Mouse (Mus musculus) midbrain, embryonic 15.5 days (tissue): ENCODE measurements around the gene Cisd3. TPM values are rescaled to one million over a fixed set of nuclear protein-coding genes. Genes with fewer than 3 reads are reported as not detected.
"Not testable (repeated sequence)": the region's sequence is repeated elsewhere in the genome, so short reads cannot be mapped to it uniquely, and the experiment has no call there.

Experiments used
- ATAC-seq: fragments of 200-750 bp; cut with Nextera tagmentation; replicated peaks from 2 replicates; pipeline ENCODE4 v1.8.0; 2017; ENCODE audit warnings: moderate TSS enrichment
- H3K27ac ChIP-seq: fragments of 300-500 bp; sonication (generic); 2 replicates; pipeline ENCODE4 v1.5.1; 2015; ENCODE audit warnings: mild to moderate bottlenecking, inconsistent platforms
- H3K27me3 ChIP-seq: fragments of 300-500 bp; sonication (generic); replicated peaks from 2 replicates; pipeline ENCODE4 v1.6.1; 2015; ENCODE audit warnings: inconsistent platforms
- H3K36me3 ChIP-seq: fragments of 300-500 bp; sonication (generic); replicated peaks from 2 replicates; pipeline ENCODE4 v1.6.1; 2015; ENCODE audit warnings: inconsistent platforms
- H3K4me1 ChIP-seq: fragments of 300-500 bp; sonication (generic); 2 replicates; pipeline ENCODE4 v1.6.1; 2015; ENCODE audit warnings: inconsistent platforms
- H3K4me2 ChIP-seq: fragments of 300-500 bp; sonication (generic); 2 replicates; pipeline ENCODE4 v1.6.1; 2015; ENCODE audit warnings: inconsistent platforms, mild to moderate bottlenecking, moderate library complexity
- H3K4me3 ChIP-seq: fragments of 300-500 bp; sonication (generic); 2 replicates; pipeline ENCODE4 v1.5.1; 2015; ENCODE audit warnings: mild to moderate bottlenecking, inconsistent platforms
- H3K9ac ChIP-seq: fragments of 300-500 bp; sonication (generic); 2 replicates; pipeline ENCODE4 v1.6.1; 2015; ENCODE audit warnings: mild to moderate bottlenecking, inconsistent platforms
- H3K9me3 ChIP-seq: fragments of 300-500 bp; sonication (generic); 2 replicates; pipeline ENCODE4 v1.6.1; 2016; ENCODE audit warnings: inconsistent platforms
- WGBS: fragments of 180-500 bp; shearing (Covaris S2); methylation state at CpG from one replicate; pipeline ENCODE4 v1.1.7; 2015; ENCODE audit warnings: mixed read lengths; 5-methylcytosine and 5-hydroxymethylcytosine counted together
- polyA plus RNA-seq: library from polyadenylated mRNA; unstranded; fragments of >200 nt; fragmentation: Nextera tagmentation; extraction: Ambion mirVana; gene quantifications from 2 replicates; pipeline ENCODE4 v1.2.1, GENCODE M21; 2015

The Cisd3 gene
- polyA plus RNA-seq, 1 experiment from 2014 or later: 21.6 TPM

- H3K4me1 ChIP-seq, ATAC-seq, H3K4me3 ChIP-seq, H3K27me3 ChIP-seq, H3K9me3 ChIP-seq, H3K27ac ChIP-seq, H3K9ac ChIP-seq, H3K4me2 ChIP-seq: not testable (repeated sequence)
- H3K36me3 ChIP-seq: peaks cover 38% of the 10 kb centered on the region
- WGBS: 83% methylated on average over 2 of the region's 2 CpGs
Measured at GRCm38 (mm10) chr11:97710067-97710466, 24.4 kb downstream of the Cisd3 start.

DNA sequence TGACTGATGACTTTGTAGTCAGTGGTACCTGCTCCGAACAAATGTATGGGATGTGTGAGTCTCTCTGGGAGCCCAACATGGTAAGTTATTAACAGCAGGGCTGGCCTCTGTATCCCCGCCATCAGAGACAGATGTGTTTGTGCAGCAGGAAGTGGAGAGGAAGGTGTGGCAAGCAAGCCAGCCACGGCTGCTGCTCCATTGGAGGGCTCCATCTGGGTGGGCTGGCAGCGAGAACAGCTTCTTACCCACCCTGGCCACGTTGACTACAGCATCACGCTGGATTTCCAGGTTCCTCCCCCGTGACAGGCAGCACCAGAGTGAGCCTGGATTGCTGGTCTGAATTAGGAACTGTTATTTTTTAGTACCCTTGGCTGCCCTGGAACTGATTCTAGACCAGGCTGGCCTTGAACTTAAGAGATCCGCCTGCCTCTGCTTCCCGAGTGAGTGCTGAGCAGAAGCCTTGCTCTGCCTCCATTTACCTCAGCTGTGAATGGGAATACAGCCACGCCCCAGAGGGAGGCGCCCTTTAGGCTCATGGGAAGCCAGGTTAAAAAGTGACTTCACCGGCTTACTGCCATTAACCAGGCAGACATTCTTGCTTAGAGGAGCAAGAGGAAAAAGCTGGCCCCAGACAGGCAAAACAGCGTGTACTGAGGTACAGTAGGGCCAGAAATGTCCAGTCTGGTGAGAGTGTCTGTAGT lies 25.7 kb downstream of the Cisd3 start:
- H3K36me3 ChIP-seq: peaks cover 32% of the 10 kb centered on the region
- no peaks in the 10 kb centered on the region for H3K9me3 ChIP-seq
- H3K27me3 ChIP-seq: no peaks in the 10 kb centered on the region
- H3K27ac ChIP-seq: no peak overlapping the region
- H3K4me2 ChIP-seq: no peak overlapping the region
- 87% methylated on average over 13 of the region's 13 CpGs for WGBS
- no peaks in the 10 kb centered on the region for H3K4me1 ChIP-seq
- no peak overlapping the region for H3K4me3 ChIP-seq
- H3K9ac ChIP-seq: no peak overlapping the region
- ATAC-seq: no peak

DNA sequence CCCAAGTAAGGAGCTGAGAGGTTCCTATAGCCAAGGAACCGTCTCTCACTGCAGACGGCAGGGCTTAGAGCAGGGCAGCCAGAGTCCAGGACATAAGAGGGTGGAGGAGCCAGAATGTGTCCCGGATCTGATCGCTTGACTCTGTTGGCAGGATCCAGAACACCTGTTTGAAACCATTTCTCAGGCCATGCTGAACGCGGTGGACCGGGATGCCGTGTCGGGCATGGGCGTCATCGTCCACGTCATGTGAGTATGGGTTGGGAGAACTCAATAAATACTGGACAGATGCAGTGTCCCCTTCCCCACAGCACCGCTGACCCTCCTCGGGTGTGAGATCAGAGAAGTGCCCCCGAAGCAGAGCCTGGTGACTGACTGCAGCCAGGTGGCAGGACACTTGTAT lies 26.7 kb downstream of the Cisd3 start:
- peaks cover 29% of the 10 kb centered on the region for H3K36me3 ChIP-seq
- H3K27ac ChIP-seq: no peak overlapping the region
- no peak for ATAC-seq
- no peak overlapping the region for H3K9ac ChIP-seq
- 94% methylated on average over 15 of the region's 15 CpGs for WGBS
- no peaks in the 10 kb centered on the region for H3K27me3 ChIP-seq
- H3K4me3 ChIP-seq: no peak overlapping the region
- H3K4me1 ChIP-seq: no peaks in the 10 kb centered on the region
- H3K9me3 ChIP-seq: no peaks in the 10 kb centered on the region
- H3K4me2 ChIP-seq: no peak overlapping the region

- no peak overlapping the region for H3K4me3 ChIP-seq
- ATAC-seq: no peak
- H3K4me1 ChIP-seq: no peaks in the 10 kb centered on the region
- no peaks in the 10 kb centered on the region for H3K9me3 ChIP-seq
- no peak overlapping the region for H3K4me2 ChIP-seq
- H3K27me3 ChIP-seq: no peaks in the 10 kb centered on the region
- 90% methylated on average over 8 of the region's 8 CpGs for WGBS
- H3K36me3 ChIP-seq: peaks cover 26% of the 10 kb centered on the region
- H3K27ac ChIP-seq: no peak overlapping the region
- H3K9ac ChIP-seq: no peak overlapping the region
Measured at GRCm38 (mm10) chr11:97713896-97714295, 28.3 kb downstream of the Cisd3 start.

DNA sequence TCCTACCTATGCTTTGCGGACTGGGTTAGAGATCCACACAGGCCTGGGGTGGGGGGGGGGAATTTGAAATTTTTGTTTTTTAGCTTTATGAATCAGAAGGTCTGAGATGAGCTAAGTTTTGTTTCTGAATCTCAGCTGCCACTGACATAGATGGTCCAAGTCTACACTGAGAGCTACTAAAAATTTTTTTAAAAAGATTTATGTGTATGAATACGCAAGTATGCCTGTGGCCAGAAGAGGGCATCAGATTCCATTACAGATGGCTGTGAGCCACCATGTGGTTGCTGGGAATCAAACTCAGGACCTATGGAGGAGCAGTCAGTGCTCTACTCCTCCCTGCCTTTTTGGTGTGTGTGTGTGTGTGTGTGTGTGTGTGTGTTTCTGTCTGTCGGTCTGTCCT lies 28.7 kb downstream of the Cisd3 start:
- peaks cover 28% of the 10 kb centered on the region for H3K36me3 ChIP-seq
- WGBS: over 99% methylated on average over 3 of the region's 3 CpGs
- H3K9me3 ChIP-seq: no peaks in the 10 kb centered on the region
- no peaks in the 10 kb centered on the region for H3K27me3 ChIP-seq
- ATAC-seq: no peak
- H3K4me2 ChIP-seq: no peak overlapping the region
- no peak overlapping the region for H3K27ac ChIP-seq
- no peak overlapping the region for H3K9ac ChIP-seq
- no peaks in the 10 kb centered on the region for H3K4me1 ChIP-seq
- no peak overlapping the region for H3K4me3 ChIP-seq

GRCm38 (mm10) chr11:97714784-97715760 lies 29.4 kb downstream of the Cisd3 start:
- Histone ChIP-seq H3K4me2 (no peak overlapping the region), H3K4me3 (no peak overlapping the region), H3K27me3 (no peaks in the 10 kb centered on the region), H3K9me3 (no peaks in the 10 kb centered on the region), H3K36me3 (peaks cover 35% of the 10 kb centered on the region), H3K27ac (no peak overlapping the region), H3K9ac (no peak overlapping the region), H3K4me1 (no peaks in the 10 kb centered on the region)
- no peak for ATAC-seq
- 94% methylated on average over 14 of the region's 14 CpGs for whole genome bisulfite sequencing

DNA sequence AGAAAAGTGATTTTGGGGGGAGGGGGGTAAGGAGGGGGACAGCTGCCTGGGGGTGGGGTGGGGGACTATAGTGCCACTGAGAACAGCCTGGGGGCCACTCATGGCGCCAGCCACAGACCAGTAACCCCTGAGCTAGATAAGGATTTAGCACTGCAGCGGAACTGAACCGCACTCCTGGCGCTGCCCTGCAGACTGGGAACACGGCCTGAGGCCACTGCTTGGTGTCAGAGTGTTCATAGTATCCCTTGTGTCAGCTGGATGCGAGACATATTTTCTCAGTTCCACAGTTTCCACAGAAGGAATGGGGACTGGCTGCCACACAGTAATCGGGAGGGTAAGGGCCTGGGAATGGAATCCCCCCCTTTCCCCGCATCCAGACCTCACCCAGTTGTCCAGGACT lies 30.4 kb downstream of the Cisd3 start:
- Histone ChIP-seq H3K4me2 (no peak overlapping the region), H3K9ac (no peak overlapping the region), H3K4me3 (no peak overlapping the region), H3K4me1 (no peaks in the 10 kb centered on the region), H3K36me3 (peaks cover 44% of the 10 kb centered on the region), H3K27me3 (no peaks in the 10 kb centered on the region), H3K27ac (no peak overlapping the region), H3K9me3 (no peaks in the 10 kb centered on the region)
- WGBS: 80% methylated on average over 8 of the region's 8 CpGs
- no peak for ATAC-seq

GRCm38 (mm10) chr11:97717369-97718280 lies 32.0 kb downstream of the Cisd3 start:
- no peak overlapping the region for H3K9ac ChIP-seq
- ATAC-seq: no peak
- H3K9me3 ChIP-seq: no peaks in the 10 kb centered on the region
- H3K4me3 ChIP-seq: no peak overlapping the region
- H3K36me3 ChIP-seq: peaks cover 57% of the 10 kb centered on the region
- no peaks in the 10 kb centered on the region for H3K27me3 ChIP-seq
- H3K27ac ChIP-seq: no peak overlapping the region
- H3K4me2 ChIP-seq: no peak overlapping the region
- WGBS: 91% methylated on average over 26 of the region's 26 CpGs
- no peaks in the 10 kb centered on the region for H3K4me1 ChIP-seq

- H3K27ac ChIP-seq: no peak overlapping the region
- H3K4me3 ChIP-seq: no peak overlapping the region
- no peaks in the 10 kb centered on the region for H3K4me1 ChIP-seq
- no peak overlapping the region for H3K4me2 ChIP-seq
- 89% methylated on average over 15 of the region's 15 CpGs for WGBS
- no peak overlapping the region for H3K9ac ChIP-seq
- peaks cover 60% of the 10 kb centered on the region for H3K36me3 ChIP-seq
- no peak for ATAC-seq
- H3K9me3 ChIP-seq: no peaks in the 10 kb centered on the region
- H3K27me3 ChIP-seq: no peaks in the 10 kb centered on the region
Measured at GRCm38 (mm10) chr11:97718281-97718860, 32.7 kb downstream of the Cisd3 start.

- peaks cover 58% of the 10 kb centered on the region for H3K36me3 ChIP-seq
- 89% methylated on average over 4 of the region's 4 CpGs for WGBS
Measured at GRCm38 (mm10) chr11:97719041-97719440, 33.4 kb downstream of the Cisd3 start.

DNA sequence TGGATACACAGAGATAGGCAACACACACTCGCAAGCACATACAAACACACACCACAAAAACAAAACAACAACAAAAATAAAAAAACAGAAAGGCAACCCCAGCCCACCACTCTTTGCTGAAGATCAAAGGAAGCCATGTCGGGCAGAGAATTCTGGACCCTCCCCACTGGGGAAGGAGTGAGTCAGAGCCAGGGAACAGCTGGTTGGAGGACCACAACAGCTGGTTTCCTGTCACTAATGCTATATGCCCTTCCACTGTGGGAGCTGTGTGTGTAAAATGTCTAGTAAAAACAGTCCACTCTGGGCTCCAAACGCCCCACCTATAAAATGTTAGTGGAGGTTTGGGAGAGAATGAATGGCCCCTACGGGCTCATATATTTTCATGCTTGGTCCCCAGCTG lies 35.7 kb downstream of the Cisd3 start:
- H3K27ac ChIP-seq: no peak overlapping the region
- H3K4me3 ChIP-seq: no peak overlapping the region
- no peak for ATAC-seq
- no peak overlapping the region for H3K9ac ChIP-seq
- H3K27me3 ChIP-seq: no peaks in the 10 kb centered on the region
- H3K36me3 ChIP-seq: peaks cover 74% of the 10 kb centered on the region
- H3K4me1 ChIP-seq: no peaks in the 10 kb centered on the region
- H3K9me3 ChIP-seq: no peaks in the 10 kb centered on the region
- 96% methylated on average over 4 of the region's 4 CpGs for WGBS
- H3K4me2 ChIP-seq: no peak overlapping the region

More at GRCm38 (mm10) chr11:97719041-97719440, 33.4 kb downstream of the Cisd3 start:
- no peak overlapping the region for H3K4me2 ChIP-seq
- H3K9ac ChIP-seq: no peak overlapping the region
- H3K4me3 ChIP-seq: no peak overlapping the region
- no peak for ATAC-seq
- no peaks in the 10 kb centered on the region for H3K27me3 ChIP-seq
- H3K9me3 ChIP-seq: no peaks in the 10 kb centered on the region
- H3K4me1 ChIP-seq: no peaks in the 10 kb centered on the region
- H3K27ac ChIP-seq: no peak overlapping the region
